Mouse (Mus musculus) stomach, postnatal 0 days (tissue): Measurements from ENCODE around the gene Snx5. TPM values are rescaled to one million over a fixed set of nuclear protein-coding genes. Genes with fewer than 3 reads are reported as not detected.

Experiments used
- ATAC-seq: fragments of 200-750 bp; cut with Nextera tagmentation; 2 replicates; pipeline ENCODE4 v1.8.0; 2017; ENCODE audit not compliant: low FRiP score, low TSS enrichment
- DNase-seq: peaks from one replicate; pipeline ENCODE4 v3.0.0-alpha.2; 2016; ENCODE audit warnings: low spot score
- H3K27ac ChIP-seq: fragments of 300-500 bp; sonication (generic); replicated peaks from 2 replicates; pipeline ENCODE4 v1.5.1; 2014; ENCODE audit warnings: mild to moderate bottlenecking, control low read depth
- H3K27me3 ChIP-seq: fragments of 300-500 bp; sonication (generic); 2 replicates; pipeline ENCODE4 v1.6.1; 2014; ENCODE audit warnings: low read length; ENCODE audit not compliant: control insufficient read depth, insufficient read depth
- H3K36me3 ChIP-seq: fragments of 300-500 bp; sonication (generic); 2 replicates; pipeline ENCODE4 v1.6.1; 2014; ENCODE audit warnings: low read length, mixed read lengths; ENCODE audit not compliant: control insufficient read depth, insufficient read depth
- H3K4me1 ChIP-seq: fragments of 300-500 bp; sonication (generic); replicated peaks from 2 replicates; pipeline ENCODE4 v1.6.1; 2014; ENCODE audit warnings: antibody characterized with exemption; ENCODE audit not compliant: control insufficient read depth, insufficient read depth
- H3K4me2 ChIP-seq: fragments of 300-500 bp; sonication (generic); replicated peaks from 2 replicates; pipeline ENCODE4 v1.6.1; 2014; ENCODE audit warnings: low read depth, mild to moderate bottlenecking, control low read depth, moderate library complexity
- H3K4me3 ChIP-seq: fragments of 300-500 bp; sonication (generic); 2 replicates; pipeline ENCODE4 v1.5.1; 2014; ENCODE audit warnings: low read depth, low read length, control low read depth
- H3K9ac ChIP-seq: fragments of 300-500 bp; sonication (generic); 2 replicates; pipeline ENCODE4 v1.6.1; 2014; ENCODE audit warnings: mild to moderate bottlenecking, low read length, control low read depth, mixed read lengths
- H3K9me3 ChIP-seq: fragments of 300-500 bp; sonication (generic); 2 replicates; pipeline ENCODE4 v1.6.1; 2016; ENCODE audit warnings: low read length; ENCODE audit not compliant: control insufficient read depth
- CTCF ChIP-seq: IDR thresholded peaks from 2 replicates; pipeline ENCODE4 v1.5.1; 2016; ENCODE audit warnings: antibody characterized with exemption, low read depth, mild to moderate bottlenecking, moderate library complexity
- EP300 ChIP-seq: optimal IDR thresholded peaks from 2 replicates; pipeline ENCODE3; 2016; ENCODE audit warnings: antibody characterized with exemption
- WGBS: fragments of 180-500 bp; shearing (Covaris S2); extraction: QIAGEN DNeasy Blood & Tissue Kit; methylation state at CpG from one replicate; pipeline ENCODE4 v1.1.7; 2014; 5-methylcytosine and 5-hydroxymethylcytosine counted together
- polyA plus RNA-seq: library from polyadenylated mRNA; unstranded; fragments of >200 nt; fragmentation: Nextera tagmentation; extraction: Ambion mirVana; gene quantifications from 2 replicates; pipeline ENCODE4 v1.2.1, GENCODE M21; 2015

The Snx5 gene
- polyA plus RNA-seq, 1 experiment from 2014 or later: 63.5 TPM

DNA sequence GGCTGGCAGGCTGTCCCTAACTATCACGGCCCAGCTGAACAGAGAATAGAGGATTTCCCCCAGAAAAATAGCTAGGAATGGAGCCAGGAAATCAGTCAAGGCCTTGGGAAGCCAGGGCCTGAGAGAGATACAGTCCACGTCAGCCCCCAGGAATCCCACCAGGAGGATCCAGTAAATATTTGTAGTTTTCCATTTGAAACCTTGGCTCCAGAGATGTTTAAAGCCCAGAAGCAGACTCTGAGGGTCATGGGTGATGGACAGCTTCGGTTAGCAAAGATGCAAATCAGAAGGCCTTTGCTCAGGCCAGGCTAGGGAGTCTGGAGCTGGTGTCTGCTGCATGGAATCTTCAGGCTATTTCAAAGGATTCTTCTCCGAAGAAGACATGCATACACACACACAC, 68.6 kb downstream of the Snx5 start:
- Histone ChIP-seq H3K27me3 (no peaks in the 10 kb centered on the region), H3K9me3 (no peaks in the 10 kb centered on the region), H3K4me3 (no peak overlapping the region), H3K36me3 (no peaks in the 10 kb centered on the region), H3K4me2 (no peak overlapping the region), H3K27ac (no peak overlapping the region), H3K9ac (no peak overlapping the region), H3K4me1 (peaks cover 5% of the 10 kb centered on the region; the same call in 1 of the 2 replicates)
- WGBS: 39% methylated on average over 4 of the region's 4 CpGs
- DNase-seq: no peak
- no peak for TF ChIP-seq CTCF
- TF ChIP-seq EP300: no peak
- no peak for ATAC-seq

Other genes with a start within 250 kb of the Snx5 start
- not detected in 2 replicates for gene Banf2, start 237.8 kb downstream of the Snx5 start, polyA plus RNA-seq
- 6.8 and 8.4 TPM in 2 replicates for gene Mgme1, start 243 bp downstream of the Snx5 start, polyA plus RNA-seq
- 9.8 and 11.9 TPM in 2 replicates for gene Ovol2, start 61.2 kb upstream of the Snx5 start, polyA plus RNA-seq
- 20.9 and 21.4 TPM in 2 replicates for gene Kat14, start 98.1 kb upstream of the Snx5 start, polyA plus RNA-seq
- 2.4 and 2.5 TPM in 2 replicates for gene Pet117, start 98.1 kb upstream of the Snx5 start, polyA plus RNA-seq